Mouse (Mus musculus): ENCODE results near the gene Slc40a1. TPM values are rescaled to one million over a fixed set of nuclear protein-coding genes. Genes with fewer than 3 reads are reported as not detected.

Gene Slc40a1
- total RNA-seq, 2 experiments from 2014 or later: 70.2 to 167 TPM

DNA sequence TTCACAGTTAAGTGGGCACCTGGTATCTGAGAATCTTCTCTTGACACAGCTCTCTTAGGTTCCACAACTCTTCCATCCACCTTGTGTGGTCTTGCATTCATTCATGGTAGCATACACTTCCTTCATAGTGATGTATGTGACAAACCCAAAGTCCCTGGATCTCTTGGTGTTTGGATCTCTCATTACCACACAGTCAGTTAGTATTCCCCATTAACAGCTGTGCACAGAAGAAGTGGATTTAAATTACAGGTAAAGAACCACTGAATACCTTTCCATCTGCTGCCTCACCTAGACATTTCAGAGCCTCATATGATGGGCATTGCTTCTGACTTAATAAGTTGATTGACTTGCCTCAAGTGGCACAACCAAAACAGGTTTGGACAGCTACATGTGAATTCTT, 36.1 kb downstream of the Slc40a1 start, which contains the start of gene Gm5269:
Gene Gm5269, minus strand, starts transcription at position 101 of the 400 bp plus-strand sequence.
- ATAC-seq (replicated peaks; ENCODE audit: low FRiP score, low TSS enrichment, poor library complexity, severe bottlenecking): no peak

DNA sequence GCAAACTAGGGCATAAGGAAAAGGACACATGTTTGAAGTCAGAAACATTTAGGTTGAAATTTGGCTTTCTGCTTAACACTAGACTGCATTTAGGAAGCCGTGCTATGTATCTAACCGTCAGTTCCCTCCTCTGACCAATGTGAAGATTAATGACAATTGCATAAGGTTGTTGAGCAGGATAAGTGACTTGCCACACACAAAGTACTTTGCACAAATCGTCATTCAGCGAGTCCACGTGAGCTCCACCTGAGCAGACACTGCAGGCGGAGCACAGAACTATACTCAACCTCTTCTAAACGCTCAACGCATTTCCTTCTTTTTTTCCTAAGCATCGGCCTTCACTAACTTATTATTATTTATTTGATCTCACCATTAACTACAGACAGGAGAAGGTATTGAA, 39.5 kb downstream of the Slc40a1 start:
- no peak for ATAC-seq (replicated peaks; ENCODE audit: low FRiP score, low TSS enrichment, poor library complexity, severe bottlenecking)

DNA sequence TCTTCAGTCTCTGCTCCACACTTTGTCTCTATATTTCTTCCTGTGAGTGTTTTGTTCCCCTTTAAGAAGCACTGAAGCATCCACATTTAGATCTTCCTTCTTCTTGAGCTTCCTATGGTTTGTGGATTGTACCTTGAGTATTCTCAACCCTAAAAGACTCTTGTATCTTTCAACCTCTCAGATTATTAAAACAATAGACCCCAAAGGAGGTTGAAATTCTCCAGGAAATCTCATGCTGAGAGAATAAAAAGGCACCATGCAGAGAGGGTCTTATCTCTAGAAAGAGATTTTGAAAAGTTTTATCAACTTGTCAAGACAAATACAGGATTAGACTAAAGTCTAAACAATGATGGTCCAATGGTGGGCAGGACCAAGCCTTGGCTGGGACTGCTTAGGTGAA, 42.9 kb downstream of the Slc40a1 start:
- no peak for ATAC-seq (replicated peaks; ENCODE audit: low FRiP score, low TSS enrichment, poor library complexity, severe bottlenecking)

DNA sequence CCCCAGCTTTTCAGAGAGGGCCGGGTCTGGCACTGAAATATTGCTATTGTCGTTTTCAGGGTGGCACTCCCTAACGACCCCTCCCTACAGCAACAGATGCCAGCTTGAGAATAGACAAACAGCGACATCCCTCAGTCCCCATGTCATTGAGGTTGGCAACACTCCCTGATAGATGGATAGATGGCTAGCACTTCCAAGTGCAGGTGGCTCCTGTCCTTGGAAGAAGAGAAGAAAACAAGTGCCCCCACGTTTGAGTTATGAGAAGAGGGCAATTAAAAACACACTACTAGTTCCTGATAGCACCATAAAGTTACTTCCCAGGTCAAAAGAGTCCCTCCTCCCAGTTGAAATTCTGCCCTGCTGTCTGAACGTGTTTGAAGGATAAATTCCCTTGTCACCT, 44.2 kb downstream of the Slc40a1 start:
- no peak for ATAC-seq (replicated peaks; ENCODE audit: low FRiP score, low TSS enrichment, poor library complexity, severe bottlenecking)

DNA sequence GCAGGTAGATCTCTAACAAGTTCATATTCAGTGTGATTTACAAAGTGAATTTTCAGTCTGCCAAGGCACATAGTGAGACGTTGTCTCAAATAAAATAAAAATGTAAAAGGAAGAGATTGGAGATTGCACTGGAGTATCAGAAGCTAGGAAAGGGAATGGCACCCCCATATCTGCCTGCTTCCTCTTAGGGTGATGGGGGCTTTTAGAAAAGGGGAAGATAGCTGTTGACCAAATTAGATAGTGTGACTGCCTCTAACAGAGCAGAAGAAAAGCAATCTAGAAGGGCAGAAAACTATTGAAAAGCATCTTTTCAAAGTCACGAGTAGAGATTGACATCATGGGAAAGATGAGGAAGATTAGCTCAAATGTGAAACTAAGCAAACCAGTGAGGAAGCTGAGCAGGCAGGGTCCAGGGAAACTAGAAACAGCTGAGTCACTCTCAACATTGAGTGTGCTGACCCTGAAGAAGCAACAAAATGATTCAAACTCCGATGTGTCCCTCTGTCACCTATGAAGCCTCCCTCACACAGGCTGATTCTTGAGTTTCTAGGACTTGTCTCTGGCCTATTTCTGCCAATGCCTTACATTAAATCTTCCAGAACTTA, 45.0 kb downstream of the Slc40a1 start:
- ATAC-seq (replicated peaks; ENCODE audit: low FRiP score, low TSS enrichment, poor library complexity, severe bottlenecking): no peak

DNA sequence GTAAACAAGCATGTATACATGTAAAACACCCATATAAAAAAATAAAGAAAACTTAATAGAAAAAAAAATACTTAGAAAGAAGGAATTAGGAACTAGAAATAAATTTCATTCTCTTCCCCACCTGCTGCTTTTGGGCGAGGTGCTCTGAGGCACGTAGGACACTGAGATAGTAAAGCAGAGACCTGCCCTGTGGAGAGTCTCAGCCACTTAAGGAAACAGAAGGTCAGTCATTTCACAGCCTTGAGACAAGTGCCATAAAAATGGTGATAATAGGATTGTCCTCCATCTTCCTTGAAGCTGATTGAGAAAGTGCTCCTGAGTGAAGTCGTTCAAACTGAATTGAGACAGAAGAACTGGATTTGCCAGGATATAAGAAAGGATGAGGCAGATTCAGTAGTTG, 48.9 kb downstream of the Slc40a1 start:
- ATAC-seq (replicated peaks; ENCODE audit: low FRiP score, low TSS enrichment, poor library complexity, severe bottlenecking): no peak

DNA sequence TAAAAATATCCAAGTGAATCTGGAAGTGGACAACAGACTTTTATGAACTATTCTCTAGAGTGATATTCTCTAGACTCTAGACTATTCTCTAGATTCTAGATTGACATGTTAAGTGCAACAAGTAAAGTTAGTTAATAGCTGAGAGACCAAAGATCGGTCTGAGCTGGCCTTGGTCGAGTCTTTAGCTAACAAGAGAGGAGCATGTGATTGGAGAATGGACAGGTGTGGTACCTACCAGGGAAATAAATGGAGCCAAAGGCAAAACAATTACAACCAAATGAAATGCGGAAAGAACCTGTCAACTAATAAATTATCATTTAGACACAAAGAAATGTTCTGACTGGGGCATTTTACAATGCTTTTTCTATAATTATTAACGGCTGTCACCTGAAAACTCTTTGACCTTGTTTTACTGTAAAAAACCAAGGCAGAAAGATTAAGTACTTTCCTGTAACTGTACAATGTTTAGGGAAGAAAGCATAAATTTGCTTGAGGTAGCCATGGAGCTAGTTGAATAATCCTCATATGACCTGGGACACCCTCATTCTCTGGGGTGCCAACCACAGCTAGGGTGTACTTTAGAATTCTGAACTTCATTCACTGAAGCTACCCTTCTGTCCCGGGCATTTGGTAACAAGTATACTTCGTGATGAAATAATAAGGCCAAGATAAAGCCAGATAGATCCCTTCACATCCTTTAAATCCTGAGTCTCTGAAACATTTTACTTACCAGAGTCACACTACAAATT, 49.7 kb downstream of the Slc40a1 start:
- ATAC-seq (replicated peaks; ENCODE audit: low FRiP score, low TSS enrichment, poor library complexity, severe bottlenecking): no peak

DNA sequence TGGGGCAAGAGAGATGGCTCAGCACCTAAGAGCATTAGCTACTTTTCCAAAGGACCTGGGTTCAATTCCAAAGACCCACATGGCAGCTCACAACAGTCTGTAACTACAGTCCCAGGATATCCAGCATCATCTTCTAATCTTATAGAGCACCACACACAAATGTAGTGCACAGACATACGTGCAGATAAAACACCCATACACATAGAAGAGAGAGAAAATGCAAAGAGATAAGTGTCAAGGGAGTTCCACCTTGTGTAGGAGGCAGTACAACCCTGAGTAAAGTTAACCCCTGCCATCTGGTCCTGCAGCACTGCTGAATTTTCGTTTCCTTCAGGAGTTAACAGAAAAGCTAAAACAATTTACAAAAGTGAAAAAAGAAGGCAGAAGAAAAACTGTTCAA, 50.7 kb downstream of the Slc40a1 start:
- peak; percentile 80 for ATAC-seq (replicated peaks; ENCODE audit: low FRiP score, low TSS enrichment, poor library complexity, severe bottlenecking)

DNA sequence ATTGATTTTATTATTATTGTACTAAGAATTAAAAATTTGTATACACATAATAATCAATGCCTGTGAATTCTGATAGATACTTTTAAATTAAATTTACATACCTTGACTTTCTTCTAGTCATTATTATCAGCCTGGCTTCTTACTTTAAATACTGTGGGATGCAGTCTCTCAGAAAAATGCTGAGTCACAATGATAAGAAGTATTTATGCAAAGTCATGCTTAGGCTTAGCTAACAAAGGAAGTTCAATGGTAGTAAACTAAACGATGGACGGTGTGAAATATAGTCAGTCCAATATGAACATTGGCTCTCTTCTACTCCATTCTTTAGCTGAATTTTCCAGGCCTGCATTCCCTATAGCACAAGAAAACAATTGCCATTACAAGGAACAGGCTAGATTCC, 53.1 kb downstream of the Slc40a1 start:
- ATAC-seq (replicated peaks; ENCODE audit: low FRiP score, low TSS enrichment, poor library complexity, severe bottlenecking): peak; percentile 80

DNA sequence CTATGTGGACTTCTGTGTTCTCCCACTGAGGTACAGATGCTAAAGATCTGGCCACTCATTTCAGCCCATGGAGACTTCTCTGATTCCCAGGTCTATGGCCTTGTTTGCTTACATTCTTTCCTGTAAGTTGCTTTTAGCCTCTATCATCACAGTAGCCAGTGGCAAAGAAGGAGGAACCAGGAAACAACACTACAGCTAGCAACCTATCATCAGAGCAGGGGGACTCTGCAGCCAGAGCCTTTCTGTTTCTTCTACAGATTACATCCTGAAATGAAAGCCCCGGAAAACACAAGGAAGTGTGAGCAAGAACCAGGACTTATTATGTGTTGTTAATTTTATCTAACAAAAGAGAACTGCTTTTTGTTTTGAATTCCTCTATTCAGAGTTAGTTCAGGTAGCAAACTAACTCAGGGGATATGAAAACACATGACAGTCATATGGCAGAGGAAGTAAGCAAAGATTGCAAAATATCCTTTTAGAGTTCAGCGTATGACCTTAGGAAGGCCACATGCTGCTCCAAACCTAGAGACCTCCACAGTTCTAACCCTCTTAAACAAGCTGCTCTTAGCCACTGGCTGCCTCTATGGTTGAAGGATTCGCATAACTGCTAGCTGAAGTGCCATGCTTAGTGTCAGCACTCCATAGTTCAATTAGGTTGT, 57.7 kb downstream of the Slc40a1 start:
- no peak for ATAC-seq (replicated peaks; ENCODE audit: low FRiP score, low TSS enrichment, poor library complexity, severe bottlenecking)

DNA sequence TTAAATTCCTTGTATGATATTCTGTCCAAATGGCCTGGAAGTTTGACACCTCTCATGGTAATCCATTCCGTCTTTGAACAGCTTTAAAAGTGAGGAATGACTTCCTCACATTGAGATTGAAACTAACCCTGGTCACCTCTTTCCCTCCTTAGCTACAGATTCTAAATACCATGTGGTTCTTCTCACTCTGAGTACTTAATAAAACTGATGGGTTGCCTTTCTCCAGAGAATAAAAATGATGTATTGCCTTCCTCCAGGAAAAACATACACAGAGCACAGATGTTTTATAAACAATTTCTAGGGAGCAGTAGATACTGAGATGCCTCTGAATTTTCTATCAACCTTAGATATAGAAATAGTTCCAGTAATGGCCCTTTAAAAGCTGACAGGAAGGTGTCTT, 58.3 kb downstream of the Slc40a1 start:
- ATAC-seq (replicated peaks; ENCODE audit: low FRiP score, low TSS enrichment, poor library complexity, severe bottlenecking): no peak

DNA sequence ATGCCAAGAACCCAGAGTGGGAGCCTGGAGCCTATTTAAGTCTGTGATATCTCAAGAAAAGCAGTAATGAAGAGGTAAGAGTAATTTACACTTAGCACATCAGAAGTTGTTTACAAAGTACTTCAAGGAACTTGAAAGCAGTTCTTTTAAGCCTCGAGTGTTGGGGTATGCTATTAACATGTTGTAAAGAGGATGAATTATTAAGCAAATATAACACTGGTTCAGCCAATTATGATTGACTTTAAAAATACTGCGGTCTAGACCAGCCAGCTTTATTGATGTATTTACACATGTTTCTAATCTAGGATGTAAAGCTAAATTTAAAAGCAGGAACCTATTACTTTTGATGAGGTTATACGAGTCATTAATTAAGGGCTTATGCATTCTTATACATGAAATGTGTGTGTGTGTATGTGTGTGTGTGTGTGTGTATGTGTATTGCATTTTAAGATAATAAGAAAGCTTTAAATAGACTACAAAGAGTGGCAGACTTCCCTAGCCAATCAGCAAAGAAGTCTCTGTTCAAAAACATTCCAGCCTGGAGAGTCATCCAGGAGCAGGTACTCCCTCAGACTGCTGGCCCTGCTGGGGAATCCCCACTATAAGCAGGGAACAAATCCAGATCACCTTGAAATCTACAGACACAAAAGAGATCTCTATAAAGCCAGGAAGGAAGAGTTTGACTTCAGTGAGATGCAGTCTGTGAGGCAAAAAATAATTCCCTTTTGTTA, 59.9 kb downstream of the Slc40a1 start:
- no peak for ATAC-seq (replicated peaks; ENCODE audit: low FRiP score, low TSS enrichment, poor library complexity, severe bottlenecking)

DNA sequence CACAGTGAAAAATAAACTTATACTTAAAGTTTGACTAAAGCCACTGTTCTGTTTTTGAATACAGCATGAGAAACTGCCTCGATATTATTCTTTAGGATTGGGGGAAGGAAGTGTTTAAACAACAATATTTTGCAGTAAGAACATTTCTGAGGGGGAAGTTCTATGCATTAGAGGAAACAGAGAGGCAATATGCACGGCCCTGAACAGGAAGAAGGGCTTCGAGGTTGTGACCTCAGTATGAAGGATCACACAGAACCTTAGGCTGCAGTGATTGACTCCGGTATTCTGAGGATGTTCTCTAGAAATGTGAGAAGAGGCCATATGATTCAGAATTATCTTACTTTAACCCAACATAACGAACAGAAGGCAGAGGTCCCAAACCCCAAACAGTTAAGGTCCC, 60.6 kb downstream of the Slc40a1 start:
- ATAC-seq (replicated peaks; ENCODE audit: low FRiP score, low TSS enrichment, poor library complexity, severe bottlenecking): no peak

DNA sequence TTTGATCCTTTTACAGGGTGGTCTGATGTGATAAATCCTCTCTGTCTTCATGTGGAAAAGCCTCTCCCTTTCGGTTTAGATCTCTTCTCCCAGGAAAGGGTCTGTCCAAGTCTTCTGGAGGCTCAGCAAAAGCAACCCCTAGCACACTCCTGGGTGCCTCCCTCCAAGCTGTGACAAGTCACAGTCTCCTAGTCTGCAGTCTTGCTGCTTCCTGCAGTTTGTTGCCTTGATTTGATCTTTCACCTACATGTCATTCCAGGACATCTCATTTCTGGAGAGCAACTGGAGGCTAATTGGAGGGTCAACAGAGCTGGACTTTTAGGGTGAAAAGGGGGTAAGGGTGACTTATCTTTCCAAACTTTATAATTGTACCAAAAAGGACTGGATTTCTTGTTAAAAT, 61.0 kb downstream of the Slc40a1 start:
- ATAC-seq (replicated peaks; ENCODE audit: low FRiP score, low TSS enrichment, poor library complexity, severe bottlenecking): no peak

DNA sequence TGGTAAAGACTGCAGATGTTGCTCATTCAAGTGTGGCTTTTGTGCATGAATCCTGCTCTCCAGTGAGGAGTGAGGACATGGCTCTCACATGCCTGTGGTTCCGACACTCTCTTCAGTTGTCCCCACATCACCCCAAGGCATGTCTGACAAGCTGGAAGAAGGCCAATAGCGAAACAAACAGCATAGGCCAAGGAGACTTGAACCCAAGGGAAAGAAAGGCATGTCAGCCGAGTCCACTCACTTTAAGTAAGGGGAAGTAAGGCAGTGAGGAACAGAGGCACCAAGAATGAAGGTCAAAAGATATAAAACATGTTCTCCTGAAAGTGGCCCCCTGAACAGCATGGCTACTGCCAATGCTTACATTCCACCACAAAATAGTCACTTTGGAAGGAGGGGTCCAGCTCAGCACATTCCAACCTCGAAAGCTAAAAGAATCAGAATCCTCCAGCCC, 61.7 kb downstream of the Slc40a1 start:
- no peak for ATAC-seq (replicated peaks; ENCODE audit: low FRiP score, low TSS enrichment, poor library complexity, severe bottlenecking)

DNA sequence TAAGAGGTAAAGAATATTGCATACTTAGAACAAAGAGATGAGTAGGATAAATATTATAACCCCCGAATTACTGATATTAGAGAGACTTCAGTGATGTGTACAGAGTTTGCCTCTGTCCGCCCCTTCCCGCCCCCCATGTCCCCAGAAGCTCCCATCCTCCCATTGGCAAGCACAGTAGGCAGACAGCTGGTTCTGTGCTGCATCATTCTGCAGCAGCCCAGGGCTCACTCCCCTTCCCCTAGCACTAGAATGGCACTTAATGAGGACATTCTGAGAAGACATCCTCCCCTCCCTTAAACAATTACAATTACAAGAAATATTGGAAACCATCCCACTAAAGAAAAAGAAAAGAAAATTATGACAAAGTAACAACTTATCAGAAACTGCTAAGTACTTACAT, 62.7 kb downstream of the Slc40a1 start:
- ATAC-seq (replicated peaks; ENCODE audit: low FRiP score, low TSS enrichment, poor library complexity, severe bottlenecking): no peak

DNA sequence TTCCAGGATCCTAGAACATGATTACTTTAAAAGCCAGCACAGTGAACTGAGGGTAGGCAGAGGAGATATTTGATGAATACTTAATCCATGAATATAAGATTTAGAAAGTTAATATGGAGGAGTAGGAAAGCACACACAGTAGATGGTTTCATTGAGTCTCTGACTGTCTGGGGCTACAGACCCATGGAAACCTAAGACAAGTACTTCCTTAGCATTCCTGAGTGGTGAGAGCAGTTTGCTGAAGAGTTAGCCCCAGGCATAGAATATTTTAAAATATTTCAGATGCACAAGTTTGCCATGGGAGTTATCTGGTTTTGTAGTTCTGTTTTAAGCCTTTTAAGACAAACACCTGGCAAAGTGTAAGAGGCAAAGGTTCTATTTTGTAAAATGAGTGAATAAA, 65.2 kb downstream of the Slc40a1 start:
- no peak for ATAC-seq (replicated peaks; ENCODE audit: low FRiP score, low TSS enrichment, poor library complexity, severe bottlenecking)

DNA sequence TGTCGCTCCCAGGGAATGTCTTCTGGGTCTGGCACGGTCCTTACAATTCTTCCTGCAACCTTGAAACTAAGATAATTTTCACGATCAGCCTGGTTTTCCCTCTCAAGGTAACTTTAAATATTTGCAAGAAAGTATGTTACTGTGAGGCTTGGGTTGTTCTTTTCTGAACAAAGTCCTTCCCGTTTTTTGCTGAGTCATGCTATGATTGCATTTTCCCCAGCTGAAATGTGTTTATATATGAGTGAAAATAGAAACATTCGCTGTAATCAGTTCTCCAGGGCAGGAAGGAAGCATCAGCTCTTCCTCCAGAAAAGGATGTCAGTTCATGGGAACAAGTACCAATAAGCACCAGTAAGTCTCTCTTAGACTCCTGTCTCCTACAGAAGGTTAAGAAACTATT, 66.0 kb downstream of the Slc40a1 start:
- no peak for ATAC-seq (replicated peaks; ENCODE audit: low FRiP score, low TSS enrichment, poor library complexity, severe bottlenecking)
